Mouse (Mus musculus): Measurements from ENCODE around the gene Zfp451. TPM values are rescaled to one million over a fixed set of nuclear protein-coding genes. Genes with fewer than 3 reads are reported as not detected.
"Not testable (repeated sequence)": the region's sequence is repeated elsewhere in the genome, so short reads cannot be mapped to it uniquely, and the experiment has no call there.

Zfp451 gene
- total RNA-seq (2021): 10 to 100 TPM in 1 of 2 experiments, 1 to 10 TPM in 1; 7.8 to 10.5 TPM
- long read RNA-seq, experiment 1, partial matches to known transcripts: 2 of 6 reads
- long read RNA-seq, experiment 1, other reads (novel, unspliced or antisense): 3 of 6 reads
- long read RNA-seq, experiment 2, full-length matches to known transcripts: 2 of 7 reads
- long read RNA-seq, experiment 2, partial matches to known transcripts: 1 of 7 reads
- long read RNA-seq, experiment 2, other reads (novel, unspliced or antisense): 4 of 7 reads

GRCm38 (mm10) chr1:33813868-33814794 lies at the start of gene Zfp451:
TSS of gene Zfp451 (minus strand) at chr1:33814595.
- DNase-seq: peak; percentile 90

- DNase-seq: no peak
Observed at GRCm38 (mm10) chr1:33846807-33847206, 32.4 kb upstream of the Zfp451 start.

GRCm38 (mm10) chr1:33843823-33844222 lies 29.4 kb upstream of the Zfp451 start:
- DNase-seq: no peak

- DNase-seq: not testable (repeated sequence)
Observed at GRCm38 (mm10) chr1:33838952-33839351, 24.6 kb upstream of the Zfp451 start.

- no peak for DNase-seq
Observed at GRCm38 (mm10) chr1:33830586-33830985, 16.2 kb upstream of the Zfp451 start.

GRCm38 (mm10) chr1:33817931-33818330 lies 3.5 kb upstream of the Zfp451 start:
- no peak for DNase-seq

- DNase-seq: no peak
Observed at GRCm38 (mm10) chr1:33813495-33813867, 914 bp downstream of the Zfp451 start.

- no peak for DNase-seq
Observed at GRCm38 (mm10) chr1:33803323-33803722, 11.1 kb downstream of the Zfp451 start.

GRCm38 (mm10) chr1:33799620-33800019 lies 14.8 kb downstream of the Zfp451 start:
- DNase-seq: no peak

- DNase-seq: no peak
Observed at GRCm38 (mm10) chr1:33788493-33788892, 25.9 kb downstream of the Zfp451 start.

- DNase-seq: no peak
Observed at GRCm38 (mm10) chr1:33788072-33788471, 26.3 kb downstream of the Zfp451 start.

GRCm38 (mm10) chr1:33784561-33784960 lies 29.8 kb downstream of the Zfp451 start:
- DNase-seq: no peak

- no peak for DNase-seq
Observed at GRCm38 (mm10) chr1:33776175-33776611, 38.2 kb downstream of the Zfp451 start.

GRCm38 (mm10) chr1:33772106-33772505 lies 42.3 kb downstream of the Zfp451 start:
- DNase-seq: no peak

- DNase-seq: no peak
Observed at GRCm38 (mm10) chr1:33771621-33772020, 42.8 kb downstream of the Zfp451 start.

- DNase-seq: no peak
Observed at GRCm38 (mm10) chr1:33768827-33769226, 45.6 kb downstream of the Zfp451 start.

- no peak for DNase-seq
Observed at GRCm38 (mm10) chr1:33768091-33768787, 46.2 kb downstream of the Zfp451 start.

GRCm38 (mm10) chr1:33766520-33767508 lies 47.6 kb downstream of the Zfp451 start:
- DNase-seq: no peak

- DNase-seq: no peak
Observed at GRCm38 (mm10) chr1:33765468-33766080, 48.8 kb downstream of the Zfp451 start.

GRCm38 (mm10) chr1:33763826-33764225 lies 50.6 kb downstream of the Zfp451 start:
- DNase-seq: no peak

GRCm38 (mm10) chr1:33758488-33758887 lies 55.9 kb downstream of the Zfp451 start:
- DNase-seq: no peak

Data from gastrocnemius, postnatal 25 days (tissue).